Mouse (Mus musculus): ENCODE data around the gene Pbxip1. TPM values are rescaled to one million over a fixed set of nuclear protein-coding genes. Genes with fewer than 3 reads are reported as not detected.

Pbxip1 gene
- polyA plus RNA-seq, 1 experiment from 2014 or later, result 8.3 TPM

DNA sequence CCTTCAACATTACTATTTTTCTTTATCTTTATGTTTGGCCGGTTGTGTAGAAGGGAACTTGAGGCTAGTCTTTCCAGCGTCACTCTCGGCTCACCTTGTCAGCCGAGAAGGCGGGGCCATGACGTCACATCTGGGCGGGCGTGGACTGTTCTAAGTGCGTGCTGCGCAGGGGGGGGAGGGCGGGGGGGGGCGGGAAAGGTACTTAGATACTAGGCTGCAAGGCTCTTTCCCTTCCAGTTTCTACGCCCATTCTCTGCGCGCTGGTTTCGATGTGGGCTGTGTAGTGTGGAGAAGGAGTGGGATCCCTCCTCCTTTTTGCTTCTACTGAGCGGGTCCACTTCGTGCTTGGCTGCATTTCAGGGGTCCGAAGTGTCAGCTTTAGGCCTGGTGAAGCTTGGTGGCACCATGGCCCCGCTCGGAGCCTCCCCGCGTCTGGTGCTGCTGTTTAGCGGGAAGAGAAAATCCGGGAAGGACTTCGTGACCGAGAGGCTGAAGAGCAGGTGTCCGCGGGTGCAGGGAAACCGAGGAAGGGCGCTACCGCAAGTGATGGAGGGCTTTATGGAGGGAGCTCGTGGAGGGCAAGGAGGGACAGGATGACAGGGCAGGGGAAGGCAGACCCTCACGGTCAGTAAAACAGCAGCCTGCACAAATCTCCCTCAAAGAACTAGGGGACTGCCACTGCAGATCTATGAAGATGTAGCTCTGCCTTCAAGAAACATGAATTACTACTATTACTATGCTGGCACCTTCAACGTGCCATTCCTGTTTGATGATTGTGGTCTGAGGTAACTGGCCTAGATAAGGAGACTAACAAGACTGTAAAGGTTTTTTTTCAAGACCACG is 22.7 kb downstream of the Pbxip1 start:
- H3K4me2 ChIP-seq, result peak overlapping the region; percentile 74
- peak; percentile 86 for ATAC-seq (ENCODE audit: low FRiP score)
- DNase-seq (ENCODE audit: low spot score, missing footprints), result peak; percentile 99
- H3K4me1 ChIP-seq (ENCODE audit: control insufficient read depth, insufficient read depth, low read length), result peaks cover 7% of the 10 kb centered on the region; the same call in 1 of the 2 replicates
- peak overlapping the region; percentile 87 for H3K9ac ChIP-seq (ENCODE audit: low read length)
- H3K27ac ChIP-seq (ENCODE audit: low read depth, low read length), result peak overlapping the region; percentile 77
- WGBS, result 2% methylated on average over 35 of the region's 36 CpGs
- no peaks in the 10 kb centered on the region for H3K9me3 ChIP-seq (ENCODE audit: control insufficient read depth, low read length)
- peak overlapping the region; percentile 61 for H3K4me3 ChIP-seq (ENCODE audit: low read depth, low read length)
- H3K27me3 ChIP-seq (ENCODE audit: control insufficient read depth, insufficient read depth, low read length), result no peaks in the 10 kb centered on the region
- H3K36me3 ChIP-seq (ENCODE audit: control insufficient read depth, insufficient read depth, low read length), result no peaks in the 10 kb centered on the region

DNA sequence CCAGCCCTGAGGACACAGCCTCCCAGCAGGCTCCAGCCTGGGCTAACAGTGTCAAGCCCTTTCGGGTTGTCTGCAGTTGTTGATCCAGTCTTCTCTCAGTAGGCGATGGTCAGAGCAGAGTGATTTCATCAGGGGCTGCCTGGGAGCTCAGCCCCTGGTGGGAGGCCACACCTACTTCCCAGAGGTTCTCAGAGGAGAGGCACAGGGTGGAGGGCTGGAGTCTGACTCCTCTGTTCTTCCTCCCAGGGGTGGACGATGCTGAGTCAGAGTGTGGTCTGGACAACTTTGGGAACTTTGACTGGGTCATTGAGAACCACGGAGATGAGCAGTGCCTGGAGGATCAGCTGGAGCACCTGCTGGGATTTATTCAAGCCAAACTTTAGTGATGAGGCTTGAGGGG is 31.8 kb downstream of the Pbxip1 start:
- no peak overlapping the region for H3K4me3 ChIP-seq (ENCODE audit: low read depth, low read length)
- 45% methylated on average over 4 of the region's 4 CpGs for WGBS
- no peak overlapping the region for H3K9ac ChIP-seq (ENCODE audit: low read length)
- no peaks in the 10 kb centered on the region for H3K9me3 ChIP-seq (ENCODE audit: control insufficient read depth, low read length)
- H3K27me3 ChIP-seq (ENCODE audit: control insufficient read depth, insufficient read depth, low read length), result no peaks in the 10 kb centered on the region
- no peak overlapping the region for H3K27ac ChIP-seq (ENCODE audit: low read depth, low read length)
- no peak for DNase-seq (ENCODE audit: low spot score, missing footprints)
- no peak overlapping the region for H3K4me2 ChIP-seq
- H3K36me3 ChIP-seq (ENCODE audit: control insufficient read depth, insufficient read depth, low read length), result 0 out of 2 replicates have a peak, but pooled peaks cover 3% of the 10 kb centered on the region
- no peaks in the 10 kb centered on the region for H3K4me1 ChIP-seq (ENCODE audit: control insufficient read depth, insufficient read depth, low read length)
- no peak for ATAC-seq (ENCODE audit: low FRiP score)

DNA sequence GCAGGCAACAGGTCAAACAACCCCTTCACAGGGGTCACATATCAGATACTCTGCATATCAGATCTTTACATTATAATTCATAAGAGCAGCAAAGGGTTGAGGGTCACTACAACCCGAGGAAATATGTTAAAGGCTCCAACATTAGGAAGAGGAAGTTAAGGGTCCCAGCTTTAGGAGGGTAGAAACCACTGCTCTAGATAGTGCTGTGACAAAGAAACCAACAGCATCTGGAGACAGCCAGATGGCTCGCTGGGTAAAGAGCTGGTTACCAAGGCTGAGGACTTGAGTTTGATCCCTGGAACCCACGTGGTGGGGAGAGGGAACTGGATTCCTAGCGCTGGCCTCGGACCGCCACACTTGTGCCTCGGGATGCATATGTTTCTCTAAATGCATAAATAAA is 35.8 kb downstream of the Pbxip1 start:
- no peaks in the 10 kb centered on the region for H3K27me3 ChIP-seq (ENCODE audit: control insufficient read depth, insufficient read depth, low read length)
- H3K9ac ChIP-seq (ENCODE audit: low read length), result no peak overlapping the region
- no peaks in the 10 kb centered on the region for H3K9me3 ChIP-seq (ENCODE audit: control insufficient read depth, low read length)
- H3K4me3 ChIP-seq (ENCODE audit: low read depth, low read length), result no peak overlapping the region
- H3K27ac ChIP-seq (ENCODE audit: low read depth, low read length), result no peak overlapping the region
- 73% methylated on average over 7 of the region's 7 CpGs for WGBS
- no peak overlapping the region for H3K4me2 ChIP-seq
- H3K36me3 ChIP-seq (ENCODE audit: control insufficient read depth, insufficient read depth, low read length), result 0 out of 2 replicates have a peak, but pooled peaks cover 3% of the 10 kb centered on the region
- no peak for ATAC-seq (ENCODE audit: low FRiP score)
- DNase-seq (ENCODE audit: low spot score, missing footprints), result no peak
- no peaks in the 10 kb centered on the region for H3K4me1 ChIP-seq (ENCODE audit: control insufficient read depth, insufficient read depth, low read length)

DNA sequence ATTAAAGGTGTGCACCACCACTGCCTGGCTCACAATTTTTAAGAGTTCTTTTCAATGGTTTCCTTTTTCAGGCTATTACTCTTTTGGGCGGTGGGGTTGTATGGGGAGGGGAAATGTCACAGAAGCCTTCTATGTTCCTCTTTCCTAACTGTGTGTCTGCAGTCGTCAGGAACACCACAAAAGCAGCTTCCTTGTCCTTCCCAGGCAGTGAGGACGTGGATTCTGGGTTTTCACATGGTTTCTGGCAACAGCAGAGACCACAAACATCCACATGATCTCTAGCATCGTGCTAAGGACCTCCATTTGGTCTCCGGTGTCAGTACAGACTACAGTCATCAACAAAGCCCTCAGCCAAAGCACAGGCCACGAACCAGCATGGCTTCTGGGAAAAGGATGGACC is 37.3 kb downstream of the Pbxip1 start:
- no peak overlapping the region for H3K9ac ChIP-seq (ENCODE audit: low read length)
- no peaks in the 10 kb centered on the region for H3K27me3 ChIP-seq (ENCODE audit: control insufficient read depth, insufficient read depth, low read length)
- WGBS, result 81% methylated on average over 6 of the region's 6 CpGs
- ATAC-seq (ENCODE audit: low FRiP score), result no peak
- 0 out of 2 replicates have a peak, but pooled peaks cover 3% of the 10 kb centered on the region for H3K36me3 ChIP-seq (ENCODE audit: control insufficient read depth, insufficient read depth, low read length)
- no peak overlapping the region for H3K27ac ChIP-seq (ENCODE audit: low read depth, low read length)
- H3K4me2 ChIP-seq, result no peak overlapping the region
- no peak for DNase-seq (ENCODE audit: low spot score, missing footprints)
- no peak overlapping the region for H3K4me3 ChIP-seq (ENCODE audit: low read depth, low read length)
- H3K4me1 ChIP-seq (ENCODE audit: control insufficient read depth, insufficient read depth, low read length), result no peaks in the 10 kb centered on the region
- no peaks in the 10 kb centered on the region for H3K9me3 ChIP-seq (ENCODE audit: control insufficient read depth, low read length)

DNA sequence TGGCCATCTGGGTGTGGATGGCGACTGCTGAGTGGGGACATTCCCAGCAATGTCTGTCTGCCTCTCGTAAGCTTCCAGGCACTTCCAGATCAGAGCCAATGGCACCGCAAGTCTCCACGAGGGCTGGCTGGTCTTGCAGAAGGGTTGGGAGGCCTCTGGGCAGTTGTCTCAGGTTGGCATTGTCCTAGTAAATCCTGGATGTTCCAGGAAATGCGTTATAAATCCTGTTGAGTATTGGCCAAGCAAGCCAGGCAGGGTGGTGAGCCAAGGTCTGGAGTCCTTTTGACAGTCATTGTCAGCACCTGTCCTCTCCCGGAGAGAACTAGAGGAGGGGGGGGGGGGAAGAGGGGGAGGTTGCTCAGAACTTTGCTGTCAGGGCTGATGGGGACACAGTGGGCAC is 42.5 kb downstream of the Pbxip1 start:
- Histone ChIP-seq H3K4me3 (ENCODE audit: low read depth, low read length) (no peak overlapping the region), H3K36me3 (ENCODE audit: control insufficient read depth, insufficient read depth, low read length) (no peaks in the 10 kb centered on the region), H3K9ac (ENCODE audit: low read length) (no peak overlapping the region), H3K27me3 (ENCODE audit: control insufficient read depth, insufficient read depth, low read length) (no peaks in the 10 kb centered on the region), H3K4me2 (no peak overlapping the region), H3K4me1 (ENCODE audit: control insufficient read depth, insufficient read depth, low read length) (no peaks in the 10 kb centered on the region), H3K9me3 (ENCODE audit: control insufficient read depth, low read length) (no peaks in the 10 kb centered on the region), H3K27ac (ENCODE audit: low read depth, low read length) (no peak overlapping the region)
- 72% methylated on average over 6 of the region's 6 CpGs for WGBS
- no peak for DNase-seq (ENCODE audit: low spot score, missing footprints)
- no peak for ATAC-seq (ENCODE audit: low FRiP score)

DNA sequence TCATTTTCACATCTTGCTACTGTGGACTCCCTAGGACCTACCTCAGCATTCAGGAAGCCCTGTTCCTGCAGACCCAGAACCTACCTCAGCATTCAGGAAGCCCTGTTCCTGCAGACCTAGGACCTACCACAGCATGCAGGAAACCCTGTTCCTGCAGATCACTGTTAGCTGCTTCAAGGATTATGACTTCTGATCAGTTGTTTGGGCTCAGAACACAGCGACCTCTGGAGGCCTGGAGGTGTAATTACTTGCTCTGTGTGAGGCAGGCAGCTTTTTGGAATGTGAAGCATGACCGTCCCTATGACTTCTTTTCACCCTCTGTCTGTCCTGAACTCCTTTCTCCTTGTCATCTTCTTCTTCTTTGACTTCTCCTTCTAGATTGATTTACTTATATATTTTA is 45.0 kb downstream of the Pbxip1 start:
- no peak overlapping the region for H3K9ac ChIP-seq (ENCODE audit: low read length)
- H3K4me2 ChIP-seq, result no peak overlapping the region
- ATAC-seq (ENCODE audit: low FRiP score) (no peak), DNase-seq (ENCODE audit: low spot score, missing footprints) (peak; percentile 84)
- H3K4me1 ChIP-seq (ENCODE audit: control insufficient read depth, insufficient read depth, low read length), result no peaks in the 10 kb centered on the region
- H3K27ac ChIP-seq (ENCODE audit: low read depth, low read length), result no peak overlapping the region
- WGBS, result 42% methylated on average over 2 of the region's 2 CpGs
- H3K27me3 ChIP-seq (ENCODE audit: control insufficient read depth, insufficient read depth, low read length), result no peaks in the 10 kb centered on the region
- H3K36me3 ChIP-seq (ENCODE audit: control insufficient read depth, insufficient read depth, low read length), result no peaks in the 10 kb centered on the region
- H3K9me3 ChIP-seq (ENCODE audit: control insufficient read depth, low read length), result no peaks in the 10 kb centered on the region
- no peak overlapping the region for H3K4me3 ChIP-seq (ENCODE audit: low read depth, low read length)

DNA sequence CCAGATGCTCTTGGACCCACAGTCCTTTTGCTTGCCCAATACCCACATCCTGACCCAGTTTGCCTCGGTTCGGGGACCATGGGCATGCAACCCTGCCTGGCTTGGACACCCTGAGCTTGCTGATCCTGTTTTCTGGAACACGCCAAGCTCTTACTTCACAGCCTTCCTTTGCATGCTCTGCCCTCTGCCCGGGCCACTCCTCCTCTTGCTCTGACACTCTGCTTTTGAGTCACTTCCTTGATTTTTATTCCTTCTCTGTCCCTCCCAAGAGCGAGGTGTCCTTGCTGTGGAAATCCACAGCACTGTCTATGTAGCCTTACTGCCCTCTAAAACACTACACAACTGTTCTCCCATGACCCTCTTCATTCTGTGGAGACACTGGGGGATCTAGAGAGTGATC is 45.7 kb downstream of the Pbxip1 start:
- no peaks in the 10 kb centered on the region for H3K9me3 ChIP-seq (ENCODE audit: control insufficient read depth, low read length)
- no peaks in the 10 kb centered on the region for H3K27me3 ChIP-seq (ENCODE audit: control insufficient read depth, insufficient read depth, low read length)
- H3K4me2 ChIP-seq, result no peak overlapping the region
- no peak overlapping the region for H3K9ac ChIP-seq (ENCODE audit: low read length)
- no peaks in the 10 kb centered on the region for H3K36me3 ChIP-seq (ENCODE audit: control insufficient read depth, insufficient read depth, low read length)
- WGBS, result 80% methylated on average over 5 of the region's 5 CpGs
- H3K4me3 ChIP-seq (ENCODE audit: low read depth, low read length), result no peak overlapping the region
- DNase-seq (ENCODE audit: low spot score, missing footprints), result no peak
- ATAC-seq (ENCODE audit: low FRiP score), result no peak
- no peak overlapping the region for H3K27ac ChIP-seq (ENCODE audit: low read depth, low read length)
- no peaks in the 10 kb centered on the region for H3K4me1 ChIP-seq (ENCODE audit: control insufficient read depth, insufficient read depth, low read length)

DNA sequence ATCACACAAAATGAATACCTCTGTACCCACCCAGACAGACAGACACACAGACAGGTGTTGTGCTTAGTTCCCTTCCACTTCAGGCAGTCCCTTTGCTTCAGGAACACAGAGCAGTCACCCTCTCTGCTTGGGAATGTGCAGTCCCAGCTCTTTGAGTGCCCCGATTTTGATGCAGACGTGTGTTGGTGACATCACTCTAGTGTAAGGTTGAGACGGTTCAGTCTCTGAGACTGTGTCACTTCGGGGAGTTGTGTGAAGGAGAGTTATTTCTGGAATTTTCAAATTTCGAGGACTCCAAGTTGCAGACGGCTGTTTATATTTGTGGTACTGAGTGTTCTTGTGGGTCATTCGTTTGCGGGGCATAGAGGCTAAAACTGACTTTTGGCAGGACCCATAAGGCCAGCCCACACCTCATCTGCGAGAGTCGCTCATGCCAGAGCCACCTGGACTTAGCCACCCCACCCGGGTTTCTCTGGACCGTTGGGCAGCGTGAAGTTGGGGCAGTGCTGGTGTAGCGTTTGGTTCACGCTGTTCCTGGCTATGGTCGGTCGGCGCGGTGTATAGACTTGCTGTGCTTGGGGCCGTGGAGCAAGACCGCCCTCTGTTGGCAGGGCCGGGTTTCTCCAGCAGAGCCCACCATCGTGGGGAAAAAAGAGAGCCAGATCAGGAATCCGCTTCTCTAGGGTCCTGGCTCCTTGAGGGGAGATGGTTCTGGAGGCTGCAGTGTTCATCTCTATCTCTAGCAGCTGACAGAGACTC is 48.4 kb downstream of the Pbxip1 start:
- H3K4me3 ChIP-seq (ENCODE audit: low read depth, low read length), result no peak overlapping the region
- no peak overlapping the region for H3K4me2 ChIP-seq
- H3K36me3 ChIP-seq (ENCODE audit: control insufficient read depth, insufficient read depth, low read length), result no peaks in the 10 kb centered on the region
- H3K9ac ChIP-seq (ENCODE audit: low read length), result no peak overlapping the region
- H3K4me1 ChIP-seq (ENCODE audit: control insufficient read depth, insufficient read depth, low read length), result no peaks in the 10 kb centered on the region
- no peaks in the 10 kb centered on the region for H3K27me3 ChIP-seq (ENCODE audit: control insufficient read depth, insufficient read depth, low read length)
- H3K9me3 ChIP-seq (ENCODE audit: control insufficient read depth, low read length), result no peaks in the 10 kb centered on the region
- DNase-seq (ENCODE audit: low spot score, missing footprints) (peak; percentile 97), ATAC-seq (ENCODE audit: low FRiP score) (peak; percentile 69; the same call in 1 of the 2 replicates)
- H3K27ac ChIP-seq (ENCODE audit: low read depth, low read length), result no peak overlapping the region
- 24% methylated on average over 24 of the region's 24 CpGs for WGBS

DNA sequence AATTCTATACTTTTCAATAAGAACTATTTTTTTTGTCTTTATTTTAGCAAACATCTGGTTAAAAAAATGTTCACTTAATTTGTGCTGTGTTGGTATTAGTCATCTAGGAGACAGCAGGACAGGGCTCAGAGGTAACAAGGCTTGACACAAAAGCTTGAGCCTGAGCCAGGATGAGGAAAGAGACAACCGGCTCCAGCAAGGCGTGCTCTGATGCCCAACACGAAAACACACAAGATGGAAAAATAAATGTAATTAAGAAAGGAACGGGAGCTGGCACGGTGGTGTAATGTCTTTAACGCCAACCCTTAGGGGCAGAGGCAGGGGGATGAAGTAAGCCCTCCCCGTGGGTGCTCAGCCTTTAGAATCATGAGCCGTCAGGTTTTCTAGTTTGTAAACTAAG is 49.6 kb downstream of the Pbxip1 start:
- H3K9me3 ChIP-seq (ENCODE audit: control insufficient read depth, low read length), result no peaks in the 10 kb centered on the region
- ATAC-seq (ENCODE audit: low FRiP score) (no peak), DNase-seq (ENCODE audit: low spot score, missing footprints) (peak; percentile 64)
- no peaks in the 10 kb centered on the region for H3K36me3 ChIP-seq (ENCODE audit: control insufficient read depth, insufficient read depth, low read length)
- no peak overlapping the region for H3K4me2 ChIP-seq
- no peaks in the 10 kb centered on the region for H3K4me1 ChIP-seq (ENCODE audit: control insufficient read depth, insufficient read depth, low read length)
- no peak overlapping the region for H3K4me3 ChIP-seq (ENCODE audit: low read depth, low read length)
- H3K9ac ChIP-seq (ENCODE audit: low read length), result no peak overlapping the region
- WGBS, result 84% methylated on average over 8 of the region's 8 CpGs
- no peak overlapping the region for H3K27ac ChIP-seq (ENCODE audit: low read depth, low read length)
- no peaks in the 10 kb centered on the region for H3K27me3 ChIP-seq (ENCODE audit: control insufficient read depth, insufficient read depth, low read length)

Measured in midbrain, embryonic 11.5 days (tissue).